8 mouse cellular contexts compared by ENCODE assay signal in genomic region chr2:165857841-165858426, GRCm38 (mm10). TPM values are rescaled to one million over a fixed set of nuclear protein-coding genes. Genes with fewer than 3 reads are reported as not detected.
DNase-seq lines count a peak whose midpoint lies in the region; TF ChIP-seq lines count a peak whose summit lies in the region.

No protein-coding gene starts in this region.

- 0 out of 2 replicates have a peak overlapping the region, but pooled peaks have one; percentile 11 for H3K4me3 ChIP-seq in cortical plate, adult 2 months (ENCODE audit: insufficient read depth, low read length)
- peak overlapping the region; percentile 45 for H3K4me3 ChIP-seq in heart, adult 2 months
- H3K4me3 ChIP-seq in lung, adult 2 months (replicated peaks; ENCODE audit: extremely low read depth, low read depth, low read length), result peak overlapping the region; percentile 56
- H3K4me3 ChIP-seq in olfactory bulb, adult 2 months (ENCODE audit: insufficient read depth, low read depth, low read length), result peak overlapping the region; percentile 10; the same call in 1 of the 2 replicates

- TF ChIP-seq CTCF in cortical plate, adult 2 months (IDR thresholded peaks at IDR 0.05; ENCODE audit: extremely low read depth, insufficient read depth, low read length), result no peak
- no peak for TF ChIP-seq CTCF in heart, adult 2 months (IDR thresholded peaks at IDR 0.05)
- TF ChIP-seq CTCF in lung, adult 2 months (IDR thresholded peaks at IDR 0.05; ENCODE audit: insufficient read depth, low read length), result no peak
- TF ChIP-seq CTCF in olfactory bulb, adult 2 months (IDR thresholded peaks at IDR 0.05; ENCODE audit: insufficient read depth, low read depth, low read length), result no peak

- TF ChIP-seq EP300 in heart, adult 2 months (IDR thresholded peaks at IDR 0.05; ENCODE audit: insufficient read depth, low read depth, low read length), result peak; percentile 51; the same call in 1 of the 2 replicates

- no peak for TF ChIP-seq POLR2A in cortical plate, adult 2 months (IDR thresholded peaks at IDR 0.05; ENCODE audit: extremely low read depth, insufficient read depth, low read length)
- TF ChIP-seq POLR2A in heart, adult 2 months (IDR thresholded peaks at IDR 0.05; ENCODE audit: insufficient read depth, low read depth, low read length), result no peak; the same call in none of the 2 replicates
- peak; percentile 29; the same call in 1 of the 2 replicates for TF ChIP-seq POLR2A in lung, adult 2 months (IDR thresholded peaks at IDR 0.05; ENCODE audit: borderline replicate concordance, extremely low read depth, low read depth, low read length)
- no peak for TF ChIP-seq POLR2A in olfactory bulb, adult 2 months (IDR thresholded peaks at IDR 0.05; ENCODE audit: insufficient read depth, low read depth, low read length)

- intact Hi-C loops in heart, adult 2 months (cut with DNase I), result loop anchor here (1.0 kb wide), 1 partner anchor 25 kb away; no protein-coding TSS in a partner anchor

- peaks cover 5% of the 10 kb centered on the region for H3K79me2 ChIP-seq in heart, adult 2 months (replicated peaks; ENCODE audit: control insufficient read depth, insufficient read depth, low read length)

- H3K9ac ChIP-seq in heart, adult 2 months (ENCODE audit: low read depth, low read length), result peak overlapping the region; percentile 44

- H3K27ac ChIP-seq in cortical plate, adult 2 months (ENCODE audit: insufficient read depth, low read length), result peak overlapping the region; percentile 99
- peak overlapping the region; percentile 98 for H3K27ac ChIP-seq in heart, adult 2 months
- H3K27ac ChIP-seq in olfactory bulb, adult 2 months (ENCODE audit: insufficient read depth, low read depth, low read length), result peak overlapping the region; percentile 99

- peaks cover 17% of the 10 kb centered on the region; the same call in 1 of the 2 replicates for H3K36me3 ChIP-seq in heart, adult 2 months (ENCODE audit: control insufficient read depth, insufficient read depth, low read length)

- DNase-seq in thymus, postnatal 0 days (ENCODE audit: low spot score), result peak; percentile 39
- no peak for DNase-seq in thymus, adult 18-20 months
- DNase-seq in heart, adult 2 months, result peak; percentile 86
- peak; percentile 84 for DNase-seq in kidney, adult 18-20 months
- peak; percentile 82 for DNase-seq in lung, adult 2 months
- DNase-seq in frontal cortex, postnatal 10 days (ENCODE audit: low spot score in 2 of 2), result no peak

- H3K27me3 ChIP-seq in heart, adult 2 months (ENCODE audit: control insufficient read depth, insufficient read depth, low read length), result no peaks in the 10 kb centered on the region

- whole genome bisulfite sequencing in heart, adult 2 months, result 2% methylated on average over 22 of the region's 22 CpGs
- WGBS in lung, adult 2 months, result 5% methylated on average over 22 of the region's 22 CpGs
- WGBS in olfactory bulb, adult 2 months, result 4% methylated on average over 22 of the region's 22 CpGs

- H3K4me1 ChIP-seq in cortical plate, adult 2 months (ENCODE audit: control insufficient read depth, insufficient read depth, low read length), result peaks cover 39% of the 10 kb centered on the region
- H3K4me1 ChIP-seq in heart, adult 2 months (ENCODE audit: control insufficient read depth, insufficient read depth, low read length), result peaks cover 41% of the 10 kb centered on the region
- peaks cover 40% of the 10 kb centered on the region for H3K4me1 ChIP-seq in lung, adult 2 months (ENCODE audit: control insufficient read depth, insufficient read depth, low read length)
- peaks cover 79% of the 10 kb centered on the region for H3K4me1 ChIP-seq in olfactory bulb, adult 2 months (ENCODE audit: control insufficient read depth, insufficient read depth, low read length)

RNA-seq across cellular contexts. Expression of gene Zmynd8, which starts 40.9 kb away (rescaled TPM):
- 38.8 and 46.7 TPM in 2 replicates for polyA plus RNA-seq in thymus, postnatal 0 days (2015; fragmentation: Nextera tagmentation; extraction: Ambion mirVana)
- polyA plus RNA-seq in cortical plate, adult 2 months (2012; rRNA removed), result 90.5 and 106 TPM in 2 replicates
- total RNA-seq in heart, adult 2 months (2021), result 10 to 100 TPM; 44.4 to 47.2 TPM
- polyA plus RNA-seq in heart, adult 2 months (2012; rRNA removed), result 20.4 and 31.2 TPM in 2 replicates
- polyA plus RNA-seq in lung, adult 2 months (2012; rRNA removed), result 25.3 and 29.8 TPM in 2 replicates
- polyA plus RNA-seq in olfactory bulb, adult 2 months (2012; ENCODE audit: insufficient read depth, insufficient read length, low replicate concordance, missing spikeins), result 440 TPM in 1 of 2 replicates, not detected in the other

Comparison
In these comparisons a context has a peak if more than half of its experiments do, and no peak if none do; other contexts are left out.
1. DNase-seq: peak in thymus, postnatal 0 days (single experiment), heart, adult 2 months (2 of 2), kidney, adult 18-20 months (single experiment) and lung, adult 2 months (single experiment); none in thymus, adult 18-20 months (0 of 2) and frontal cortex, postnatal 10 days (0 of 2).
2. Peak in every context shown above with its lines, with median percentiles within 50 percentile points of each other: H3K27ac ChIP-seq and H3K4me3 ChIP-seq.